Mouse (Mus musculus) olfactory bulb, adult 2 months (tissue): Measurements from ENCODE around the gene Casd1. TPM values are rescaled to one million over a fixed set of nuclear protein-coding genes. Genes with fewer than 3 reads are reported as not detected.
A peak's percentile ranks its signal among the peaks of the same experiment; 100 is the strongest.

Experiments used
- H3K27ac ChIP-seq: fragments of 200-500 bp; 2 replicates; pipeline ENCODE4 v1.5.1; 2012; ENCODE audit warnings: low read depth, low read length; ENCODE audit not compliant: insufficient read depth
- H3K4me1 ChIP-seq: fragments of 200-500 bp; 2 replicates; pipeline ENCODE4 v1.6.1; 2012; ENCODE audit warnings: low read length; ENCODE audit not compliant: control insufficient read depth, insufficient read depth
- H3K4me3 ChIP-seq: fragments of 200-500 bp; 2 replicates; pipeline ENCODE4 v1.5.1; 2012; ENCODE audit warnings: mild to moderate bottlenecking, low read depth, low read length, moderate library complexity; ENCODE audit not compliant: insufficient read depth
- CTCF ChIP-seq: fragments of 200-500 bp; IDR thresholded peaks from 2 replicates; pipeline ENCODE4 v1.5.1; 2012; ENCODE audit warnings: low read depth, mild to moderate bottlenecking, low read length, moderate library complexity; ENCODE audit not compliant: insufficient read depth
- POLR2A ChIP-seq: fragments of 200-500 bp; IDR thresholded peaks from 2 replicates; pipeline ENCODE4 v1.6.1; 2012; ENCODE audit warnings: mild to moderate bottlenecking, low read depth, low read length, moderate library complexity; ENCODE audit not compliant: insufficient read depth
- WGBS: fragments of 180-500 bp; shearing (Covaris S2); methylation state at CpG from one replicate; pipeline ENCODE4 v1.1.7; 2018; 5-methylcytosine and 5-hydroxymethylcytosine counted together
- polyA plus RNA-seq: library from polyadenylated mRNA; stranded (reverse); fragments of >200 nt; gene quantifications from 2 replicates; pipeline ENCODE4 v1.2.4, GENCODE M21; 2012; ENCODE audit warnings: low replicate concordance; ENCODE audit not compliant: missing spikeins, insufficient read depth, insufficient read length

Casd1 gene
- polyA plus RNA-seq, 1 experiment, result not detected

DNA sequence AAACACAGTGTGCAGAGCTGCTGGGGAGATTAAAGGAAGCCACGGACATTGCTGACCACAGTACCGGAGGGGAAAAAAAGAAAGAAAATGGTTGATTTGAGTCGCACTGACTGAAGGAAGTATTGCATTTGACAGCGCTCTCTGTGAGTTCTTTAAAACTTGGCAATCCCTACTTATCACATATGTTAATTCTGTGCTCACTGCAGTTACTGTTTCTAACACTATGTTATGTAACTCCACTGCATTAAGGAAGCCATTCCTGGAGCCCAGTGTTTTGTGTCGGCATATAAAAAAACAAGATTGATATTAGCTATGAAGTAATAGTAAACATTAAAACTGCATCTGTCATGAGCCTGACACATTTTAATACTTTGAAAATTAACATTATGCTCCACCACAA is 22.9 kb upstream of the Casd1 start:
- 77% methylated on average over 5 of the region's 5 CpGs for WGBS
- no peak for TF ChIP-seq POLR2A
- TF ChIP-seq CTCF, result no peak
- H3K27ac ChIP-seq, result no peak overlapping the region

DNA sequence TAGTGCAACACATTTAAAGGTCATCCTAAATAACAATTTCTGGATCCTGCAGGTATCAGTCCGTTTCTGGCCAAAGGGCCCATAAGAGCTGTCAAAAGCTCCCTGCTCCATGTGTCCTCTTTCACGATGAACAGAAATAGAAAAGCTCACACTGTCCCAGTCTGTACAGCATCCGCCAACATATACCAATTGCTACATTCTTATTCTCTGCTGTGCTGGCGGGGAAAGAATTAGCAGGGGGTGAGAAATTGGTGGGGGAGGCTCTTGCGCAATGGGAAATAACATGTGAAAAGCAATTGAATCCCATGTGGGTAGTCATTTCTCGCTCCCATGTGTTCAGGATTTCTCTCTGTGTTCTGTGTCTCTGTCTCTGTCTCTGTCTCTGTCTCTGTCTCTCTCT is 22.3 kb upstream of the Casd1 start:
- TF ChIP-seq POLR2A (no peak), CTCF (no peak)
- Histone ChIP-seq H3K4me3 (no peak overlapping the region), H3K4me1 (no peaks in the 10 kb centered on the region), H3K27ac (no peak overlapping the region)
- WGBS, result 91% methylated on average over 6 of the region's 6 CpGs

More for the DNA sequence above, 22.9 kb upstream of the Casd1 start:
- no peak overlapping the region for H3K4me3 ChIP-seq
- H3K4me1 ChIP-seq, result no peaks in the 10 kb centered on the region

DNA sequence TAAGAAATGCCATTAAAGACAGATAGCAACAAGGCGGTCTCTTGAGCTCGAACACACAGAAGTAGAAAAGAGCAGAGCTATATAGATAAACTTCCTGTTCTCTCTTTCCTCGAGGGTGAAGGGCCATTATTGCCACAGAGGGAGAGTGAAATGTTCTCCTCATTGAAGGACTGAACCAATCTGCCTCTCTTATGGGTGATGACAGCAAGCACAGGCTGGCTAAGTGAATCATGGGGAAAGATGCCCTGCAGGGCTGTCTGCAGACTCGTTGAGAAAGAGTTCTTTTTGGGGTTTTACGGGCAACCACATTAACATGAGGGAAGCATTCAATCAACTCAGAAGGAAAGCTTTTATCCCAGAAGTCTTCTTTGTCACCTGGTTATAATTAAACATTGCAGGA is 21.0 kb upstream of the Casd1 start:
- H3K27ac ChIP-seq, result no peak overlapping the region
- WGBS, result 73% methylated on average over 5 of the region's 5 CpGs
- H3K4me1 ChIP-seq, result no peaks in the 10 kb centered on the region
- TF ChIP-seq CTCF, result no peak
- no peak overlapping the region for H3K4me3 ChIP-seq

DNA sequence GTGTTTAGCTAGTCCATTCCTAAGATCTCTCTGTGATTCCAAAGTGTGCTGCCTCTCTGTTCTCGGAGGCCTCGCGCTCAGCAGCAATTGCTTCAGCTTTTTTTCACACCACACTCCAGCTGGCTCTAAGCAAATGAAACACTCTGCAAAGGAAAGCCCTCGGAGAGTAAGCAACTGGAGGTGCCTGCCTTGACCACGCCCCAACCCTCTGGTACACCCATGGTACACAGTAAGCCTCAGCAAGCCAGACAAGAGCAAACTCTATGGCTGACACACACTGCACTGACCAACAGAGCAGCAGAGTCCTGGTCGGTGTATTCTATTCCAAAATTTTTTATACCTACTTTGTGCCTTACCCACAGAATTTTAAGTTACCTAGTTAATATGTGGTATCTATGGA is 17.2 kb upstream of the Casd1 start:
- Histone ChIP-seq H3K4me1 (no peaks in the 10 kb centered on the region), H3K4me3 (no peak overlapping the region), H3K27ac (no peak overlapping the region)
- TF ChIP-seq POLR2A (no peak), CTCF (no peak)
- WGBS, result 45% methylated on average over 6 of the region's 6 CpGs

DNA sequence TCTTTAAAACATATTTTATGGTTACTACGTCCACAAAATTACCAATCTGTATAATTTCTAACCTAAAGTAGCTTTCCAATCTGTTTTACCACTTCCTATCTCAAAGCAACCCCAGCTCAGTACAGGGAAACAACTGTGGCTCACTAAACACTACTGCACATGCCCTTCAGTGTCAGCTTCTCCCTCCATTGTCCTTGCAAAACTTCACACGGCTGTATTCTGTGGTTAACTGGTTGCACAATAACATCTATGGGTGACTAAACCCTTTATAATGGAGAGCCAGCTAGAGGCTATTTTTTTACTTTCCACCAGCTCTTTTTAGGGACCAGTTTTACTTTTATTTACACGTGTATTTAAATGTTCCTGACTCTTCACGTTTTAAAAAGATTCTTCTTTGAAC is 12.7 kb upstream of the Casd1 start:
- 62% methylated on average over 4 of the region's 4 CpGs for WGBS
- Histone ChIP-seq H3K4me1 (no peaks in the 10 kb centered on the region), H3K4me3 (no peak overlapping the region), H3K27ac (no peak overlapping the region)
- no peak for TF ChIP-seq CTCF
- no peak for TF ChIP-seq POLR2A

DNA sequence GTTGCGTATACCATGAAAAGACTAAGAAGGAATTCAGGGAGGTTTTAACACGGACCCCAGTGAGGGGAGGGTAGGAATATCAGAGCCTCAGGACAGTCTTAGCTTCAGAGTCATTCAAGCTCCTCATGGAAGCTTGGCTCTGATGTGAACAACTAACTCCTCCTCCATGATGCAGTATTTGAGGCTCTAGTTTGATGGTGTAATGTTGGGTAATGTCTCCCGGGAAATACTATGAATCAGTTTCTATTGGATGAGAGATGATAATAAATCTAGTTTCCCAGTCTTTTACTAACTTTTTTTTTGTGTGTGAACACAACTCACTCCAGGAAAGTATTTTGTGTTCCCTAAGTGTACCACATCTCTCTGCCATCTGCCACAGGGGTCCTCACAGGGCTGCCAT is 11.9 kb upstream of the Casd1 start:
- WGBS, result 95% methylated on average over 3 of the region's 3 CpGs

DNA sequence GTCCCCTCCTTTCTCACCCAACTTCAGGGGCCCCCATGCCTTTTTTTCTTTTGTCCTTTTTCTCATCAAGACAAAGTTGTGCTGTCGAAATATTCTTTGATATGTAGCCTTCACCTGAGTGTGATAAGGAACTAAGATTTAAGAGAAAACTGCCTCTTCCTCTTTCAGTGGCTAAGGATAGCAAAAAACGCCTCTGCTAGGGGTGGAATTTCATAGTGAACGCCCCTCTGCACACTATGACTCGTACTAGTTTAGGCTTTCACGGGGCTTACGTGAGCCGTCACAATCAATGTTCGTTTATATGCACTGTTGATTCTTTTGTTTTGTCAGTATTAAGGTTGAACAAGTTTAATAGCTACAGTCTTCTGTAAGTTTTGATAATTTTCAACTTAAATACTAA is 10.6 kb upstream of the Casd1 start:
- TF ChIP-seq CTCF, result no peak
- TF ChIP-seq POLR2A, result no peak
- no peak overlapping the region for H3K27ac ChIP-seq
- no peaks in the 10 kb centered on the region for H3K4me1 ChIP-seq
- H3K4me3 ChIP-seq, result no peak overlapping the region
- 58% methylated on average over 8 of the region's 8 CpGs for WGBS

More for the DNA sequence above, 11.9 kb upstream of the Casd1 start:
- H3K4me3 ChIP-seq, result no peak overlapping the region
- no peak for TF ChIP-seq CTCF
- no peak for TF ChIP-seq POLR2A
- no peaks in the 10 kb centered on the region for H3K4me1 ChIP-seq
- H3K27ac ChIP-seq, result no peak overlapping the region

DNA sequence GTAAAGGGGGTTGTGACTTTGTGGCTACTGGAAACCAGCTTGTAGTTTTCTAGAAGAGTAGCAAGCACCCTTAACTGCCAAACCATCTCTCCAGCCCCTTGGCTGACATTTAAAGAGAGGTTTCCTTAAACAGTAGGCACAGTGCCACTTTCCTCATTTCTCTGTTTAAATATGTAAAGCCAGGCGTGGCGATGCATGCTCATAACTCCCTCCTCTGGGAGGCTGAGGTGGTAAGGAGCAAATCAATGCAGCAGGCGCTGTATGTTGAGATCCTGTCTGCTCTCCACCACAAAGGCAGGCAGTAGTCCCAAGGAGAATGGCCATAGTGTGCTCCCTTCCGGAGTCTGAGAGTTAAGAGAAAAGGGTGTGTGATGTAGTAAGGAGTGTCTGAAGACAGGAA is 2.9 kb upstream of the Casd1 start:
- Histone ChIP-seq H3K4me3 (no peak overlapping the region), H3K4me1 (peaks cover 5% of the 10 kb centered on the region), H3K27ac (no peak overlapping the region)
- no peak for TF ChIP-seq CTCF
- TF ChIP-seq POLR2A, result no peak
- WGBS, result 87% methylated on average over 4 of the region's 4 CpGs

DNA sequence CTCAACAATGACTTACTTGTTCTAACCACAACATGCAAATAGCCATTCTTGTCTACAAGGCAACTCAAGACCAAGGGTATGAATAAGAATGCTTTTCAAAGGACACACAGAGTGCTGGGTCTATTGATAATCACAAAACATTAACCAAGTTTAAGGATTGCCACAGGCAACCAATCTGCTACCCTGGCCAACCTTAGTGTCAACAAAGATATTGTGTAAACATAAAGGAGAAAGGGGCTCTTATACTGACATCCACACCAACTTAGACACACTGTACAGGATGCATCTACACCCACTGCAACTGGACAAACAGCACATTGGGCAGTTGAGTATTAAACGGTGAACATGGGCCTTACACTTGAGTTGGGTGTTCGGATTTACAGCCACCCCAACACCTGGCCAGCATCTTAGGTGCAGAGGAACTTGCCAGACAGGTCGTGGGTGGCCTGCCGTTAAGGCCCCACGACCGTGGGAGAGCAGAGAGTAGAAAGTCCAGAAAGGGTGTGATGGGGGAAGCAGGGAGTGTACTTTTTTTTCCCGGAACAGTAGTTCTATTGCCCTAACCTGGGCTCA is 468 bp upstream of the Casd1 start:
- 15% methylated on average over 7 of the region's 7 CpGs for WGBS
- Histone ChIP-seq H3K27ac (peak overlapping the region; percentile 96), H3K4me3 (peak overlapping the region; percentile 87), H3K4me1 (peaks cover 5% of the 10 kb centered on the region)
- no peak for TF ChIP-seq CTCF
- no peak for TF ChIP-seq POLR2A
